Mouse (Mus musculus) hindbrain, postnatal 0 days (tissue): Measurements from ENCODE around the gene Dnmbp. TPM values are rescaled to one million over a fixed set of nuclear protein-coding genes. Genes with fewer than 3 reads are reported as not detected.

ENCODE experiments used
- ATAC-seq: fragments of 200-750 bp; cut with Nextera tagmentation; 2 replicates; pipeline ENCODE4 v1.8.0; 2017; ENCODE audit warnings: mild to moderate bottlenecking, moderate TSS enrichment, moderate library complexity
- DNase-seq: peaks from one replicate; pipeline ENCODE4 v3.0.0-alpha.2; 2015; ENCODE audit warnings: low spot score
- H3K27ac ChIP-seq: fragments of 300-500 bp; sonication (generic); 2 replicates; pipeline ENCODE4 v1.5.1; 2014; ENCODE audit warnings: mild to moderate bottlenecking
- H3K27me3 ChIP-seq: fragments of 300-500 bp; sonication (generic); 2 replicates; pipeline ENCODE4 v1.6.1; 2014; ENCODE audit warnings: low read length, mixed read lengths; ENCODE audit not compliant: insufficient read depth
- H3K36me3 ChIP-seq: fragments of 300-500 bp; sonication (generic); 2 replicates; pipeline ENCODE4 v1.6.1; 2014; ENCODE audit warnings: low read length, mixed read lengths; ENCODE audit not compliant: insufficient read depth
- H3K4me1 ChIP-seq: fragments of 300-500 bp; sonication (generic); 2 replicates; pipeline ENCODE4 v1.6.1; 2014; ENCODE audit warnings: antibody characterized with exemption, low read length, mixed read lengths; ENCODE audit not compliant: insufficient read depth
- H3K4me2 ChIP-seq: fragments of 300-500 bp; sonication (generic); 2 replicates; pipeline ENCODE4 v1.6.1; 2014; ENCODE audit warnings: low read depth, mild to moderate bottlenecking, low read length, moderate library complexity, mixed read lengths
- H3K4me3 ChIP-seq: fragments of 300-500 bp; sonication (generic); 2 replicates; pipeline ENCODE4 v1.5.1; 2014; ENCODE audit warnings: low read length
- H3K9ac ChIP-seq: fragments of 300-500 bp; sonication (generic); replicated peaks from 2 replicates; pipeline ENCODE4 v1.6.1; 2014; ENCODE audit warnings: mild to moderate bottlenecking, low read length, moderate library complexity, mixed read lengths
- H3K9me3 ChIP-seq: fragments of 300-500 bp; sonication (generic); 2 replicates; pipeline ENCODE4 v1.6.1; 2016; ENCODE audit warnings: low read length, mixed read lengths
- CTCF ChIP-seq: IDR thresholded peaks from 2 replicates; pipeline ENCODE4 v1.5.1; 2016; ENCODE audit warnings: antibody characterized with exemption, control low read depth, low read depth
- WGBS: fragments of 180-500 bp; shearing (Covaris S2); extraction: QIAGEN DNeasy Blood & Tissue Kit; methylation state at CpG from one replicate; pipeline ENCODE4 v1.1.7; 2014; 5-methylcytosine and 5-hydroxymethylcytosine counted together
- polyA plus RNA-seq: library from polyadenylated mRNA; unstranded; fragments of >200 nt; fragmentation: Nextera tagmentation; extraction: Ambion mirVana; gene quantifications from 2 replicates; pipeline ENCODE4 v1.2.1, GENCODE M21; 2015
- total RNA-seq: library from RNA; depleted of rRNA; stranded (reverse); fragments of >200 nt; gene quantifications from 2 replicates; pipeline ENCODE4 v1.2.3, GENCODE M21; 2014

Dnmbp gene
- total and polyA plus RNA-seq, 2 experiments from 2014 or later: 6.5 to 13.3 TPM

DNA sequence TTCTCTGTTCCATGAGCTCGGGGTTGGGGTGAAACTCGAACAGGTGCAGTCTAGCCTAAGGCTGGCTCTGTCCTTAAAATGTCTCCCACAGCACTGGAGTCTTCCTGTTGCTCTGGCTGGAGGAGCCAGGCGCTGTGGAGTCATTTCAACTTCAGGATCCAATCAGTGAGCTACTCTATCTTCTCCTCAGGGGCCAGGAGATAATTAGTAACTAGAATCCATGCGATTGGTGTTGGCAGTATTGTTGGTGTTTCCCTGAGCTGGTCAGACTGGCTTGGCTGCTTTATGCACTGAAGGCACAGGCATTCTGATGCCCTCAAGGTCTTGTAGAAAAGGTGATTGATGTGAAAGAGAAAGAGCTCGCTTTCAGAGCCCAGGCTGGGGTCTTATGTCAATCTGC, 49.5 kb downstream of the Dnmbp start:
- no peaks in the 10 kb centered on the region for H3K4me1 ChIP-seq
- no peak overlapping the region for H3K4me2 ChIP-seq
- no peak overlapping the region for H3K27ac ChIP-seq
- TF ChIP-seq CTCF: no peak
- ATAC-seq: no peak
- H3K9ac ChIP-seq: no peak overlapping the region
- no peaks in the 10 kb centered on the region for H3K9me3 ChIP-seq
- H3K4me3 ChIP-seq: no peak overlapping the region
- no peaks in the 10 kb centered on the region for H3K27me3 ChIP-seq
- no peak for DNase-seq
- 65% methylated on average over 5 of the region's 5 CpGs for WGBS
- no peaks in the 10 kb centered on the region for H3K36me3 ChIP-seq

DNA sequence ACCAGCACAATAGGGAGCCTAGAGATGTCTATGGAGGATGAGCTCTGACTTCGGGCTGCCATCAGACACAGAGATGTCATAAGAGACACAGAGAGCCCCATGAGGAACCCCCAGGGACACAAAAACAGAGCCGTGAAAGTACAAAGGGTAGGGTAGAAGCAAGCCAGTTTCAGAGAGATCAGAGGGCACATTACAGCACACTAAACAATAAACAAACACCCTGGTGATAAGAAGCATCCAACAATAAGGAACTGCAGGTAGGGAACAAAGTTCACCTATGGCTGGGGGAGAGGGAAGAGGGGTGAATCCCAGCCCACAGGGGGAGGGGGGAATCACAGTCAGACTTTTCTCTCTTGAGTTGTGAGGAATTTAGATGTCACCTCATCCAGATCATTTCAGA, 52.3 kb downstream of the Dnmbp start:
- TF ChIP-seq CTCF: no peak
- H3K4me2 ChIP-seq: no peak overlapping the region
- ATAC-seq (no peak), DNase-seq (no peak)
- no peaks in the 10 kb centered on the region for H3K36me3 ChIP-seq
- no peak overlapping the region for H3K27ac ChIP-seq
- H3K9me3 ChIP-seq: no peaks in the 10 kb centered on the region
- no peaks in the 10 kb centered on the region for H3K4me1 ChIP-seq
- H3K9ac ChIP-seq: no peak overlapping the region
- no peaks in the 10 kb centered on the region for H3K27me3 ChIP-seq
- WGBS: 33% methylated on average over 2 of the region's 2 CpGs
- H3K4me3 ChIP-seq: no peak overlapping the region

DNA sequence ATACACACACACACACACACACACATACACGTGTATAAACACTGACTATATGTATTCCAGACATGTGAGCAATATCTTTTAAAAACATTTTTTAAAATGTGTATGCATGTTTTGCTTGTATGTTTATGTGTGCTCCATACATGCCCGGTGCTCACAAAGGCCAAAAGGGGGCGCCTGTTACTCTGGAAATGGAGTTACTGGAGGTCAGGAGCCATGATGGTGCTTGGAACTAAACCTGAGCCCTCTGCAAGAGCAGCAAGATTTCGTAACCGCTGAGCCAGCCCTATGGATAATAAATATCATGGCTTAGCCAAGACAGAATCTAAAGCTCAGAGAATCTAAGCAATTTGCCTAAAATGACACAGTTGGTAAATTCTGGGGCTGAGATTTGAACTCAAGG, 52.7 kb downstream of the Dnmbp start:
- Histone ChIP-seq H3K4me1 (no peaks in the 10 kb centered on the region), H3K9ac (no peak overlapping the region), H3K27me3 (no peaks in the 10 kb centered on the region), H3K9me3 (no peaks in the 10 kb centered on the region), H3K4me3 (no peak overlapping the region), H3K4me2 (no peak overlapping the region), H3K36me3 (no peaks in the 10 kb centered on the region), H3K27ac (no peak overlapping the region)
- 83% methylated on average over 5 of the region's 5 CpGs for WGBS
- ATAC-seq: no peak
- no peak for TF ChIP-seq CTCF
- DNase-seq: no peak

DNA sequence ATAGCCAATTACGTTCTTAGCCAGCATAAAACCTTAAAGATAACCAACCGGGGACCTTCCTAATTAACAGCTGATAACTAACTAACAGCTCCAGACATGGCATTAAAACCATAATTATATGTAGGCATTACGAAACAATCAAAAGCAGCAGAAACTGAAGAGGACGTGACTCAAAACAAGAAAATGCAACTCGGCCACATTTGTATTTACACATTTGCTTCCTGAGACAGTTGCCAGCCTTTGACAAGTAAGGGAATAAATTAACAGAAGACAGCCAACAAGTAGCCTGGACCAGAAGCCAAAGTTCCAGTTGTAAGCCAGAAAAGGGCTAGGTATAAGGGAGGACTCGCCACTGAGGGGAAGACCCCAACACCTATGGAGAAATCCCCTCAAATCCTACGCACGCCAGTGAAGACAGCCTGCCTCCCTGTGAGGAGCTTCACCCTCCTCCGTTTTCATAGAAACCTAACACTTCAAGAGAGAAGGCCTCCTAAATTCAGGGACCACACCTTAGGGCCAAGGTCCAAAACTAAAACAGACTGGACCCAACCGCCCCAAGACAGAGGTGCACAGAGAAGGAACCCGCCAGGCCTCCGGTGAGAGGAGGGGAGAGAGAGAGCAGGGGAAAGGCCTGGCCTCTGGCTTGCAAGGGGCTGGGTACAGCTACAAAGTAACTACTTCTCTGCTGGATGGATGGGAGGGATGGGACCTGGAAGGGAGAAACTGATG, 53.5 kb downstream of the Dnmbp start:
- no peaks in the 10 kb centered on the region for H3K9me3 ChIP-seq
- ATAC-seq: no peak
- no peak overlapping the region for H3K27ac ChIP-seq
- no peak overlapping the region for H3K9ac ChIP-seq
- DNase-seq: no peak
- no peak overlapping the region for H3K4me3 ChIP-seq
- H3K4me2 ChIP-seq: no peak overlapping the region
- H3K36me3 ChIP-seq: no peaks in the 10 kb centered on the region
- no peaks in the 10 kb centered on the region for H3K27me3 ChIP-seq
- no peak for TF ChIP-seq CTCF
- WGBS: 81% methylated on average over 12 of the region's 12 CpGs
- H3K4me1 ChIP-seq: no peaks in the 10 kb centered on the region

DNA sequence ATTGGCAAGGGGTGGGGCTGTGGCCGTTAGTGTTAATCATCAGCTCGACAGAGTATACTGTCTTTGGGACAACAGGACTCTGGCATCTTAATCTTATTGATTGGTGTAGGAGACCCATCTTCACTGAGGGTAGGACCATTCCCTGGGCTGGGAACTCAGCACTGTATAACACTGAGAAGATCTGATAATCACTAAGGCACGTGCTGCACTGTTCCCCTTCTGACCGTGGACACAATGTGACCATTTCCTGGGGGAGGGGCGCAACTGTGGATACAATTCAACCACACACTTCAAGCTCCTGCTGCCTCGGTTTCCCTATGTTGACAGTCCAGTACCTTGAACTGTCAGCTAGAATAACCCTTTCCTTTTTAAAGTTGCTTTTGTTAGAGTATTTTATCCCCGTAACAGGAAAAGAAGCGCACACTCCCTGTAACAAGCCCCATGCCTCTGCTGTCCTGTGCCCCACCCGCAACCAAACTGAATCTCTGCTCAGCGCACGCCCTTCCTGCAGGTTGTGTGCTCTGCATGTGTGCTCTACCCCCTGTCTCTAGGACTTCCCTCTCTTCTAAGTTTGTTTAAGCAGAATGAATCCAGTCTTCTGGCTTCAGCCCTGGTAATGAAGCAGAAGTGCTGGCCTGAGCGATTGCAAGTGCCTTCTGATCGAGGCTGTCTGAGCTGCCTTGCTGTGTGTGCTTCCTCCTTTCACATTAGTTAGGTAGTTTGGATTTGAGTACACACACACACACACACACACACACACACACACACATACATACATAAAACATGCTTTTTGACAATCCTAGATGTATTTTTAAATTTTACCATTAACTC, 55.1 kb downstream of the Dnmbp start:
- no peak for TF ChIP-seq CTCF
- Histone ChIP-seq H3K4me2 (no peak overlapping the region), H3K4me1 (no peaks in the 10 kb centered on the region; the same call in 1 of the 2 replicates), H3K9ac (no peak overlapping the region), H3K27me3 (no peaks in the 10 kb centered on the region), H3K9me3 (no peaks in the 10 kb centered on the region), H3K36me3 (no peaks in the 10 kb centered on the region), H3K4me3 (no peak overlapping the region), H3K27ac (no peak overlapping the region)
- 76% methylated on average over 13 of the region's 13 CpGs for WGBS
- ATAC-seq (no peak), DNase-seq (no peak)

DNA sequence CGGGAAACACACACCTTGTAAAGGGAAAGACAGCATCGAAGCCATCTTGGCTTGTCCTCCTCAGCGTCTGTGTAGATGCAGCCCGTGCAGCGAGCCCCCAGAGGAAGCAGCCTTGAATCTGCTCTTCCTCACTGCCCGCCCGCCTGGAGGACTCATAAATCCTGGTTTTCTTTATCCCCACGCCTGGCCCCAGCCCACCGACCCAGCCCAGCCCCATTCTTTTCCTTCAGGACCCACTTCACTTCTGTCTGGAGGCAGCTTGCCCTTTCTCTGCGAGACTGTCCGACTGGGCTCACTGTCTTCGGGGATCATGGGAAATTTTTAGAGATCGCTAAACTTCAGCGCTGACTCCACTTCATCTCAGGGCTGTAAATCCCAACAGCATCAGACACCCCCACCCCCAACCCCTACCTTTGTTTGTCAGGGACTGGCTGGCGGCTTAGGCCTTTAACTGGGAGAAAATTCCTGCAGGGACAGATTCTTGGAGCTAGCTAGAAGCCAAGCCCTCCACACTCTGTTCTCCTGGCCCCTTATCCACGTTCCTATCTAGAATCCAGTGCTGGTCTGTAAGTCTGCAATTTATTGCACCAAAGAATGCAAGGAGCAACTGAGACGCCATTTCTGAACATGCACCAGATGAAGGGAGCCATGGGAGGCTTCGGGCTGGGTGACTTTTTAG, 57.0 kb downstream of the Dnmbp start:
- 0 out of 2 replicates have a peak overlapping the region, but pooled peaks have one; percentile 25 for H3K9ac ChIP-seq
- no peaks in the 10 kb centered on the region; the same call in none of the 2 replicates for H3K4me1 ChIP-seq
- H3K36me3 ChIP-seq: no peaks in the 10 kb centered on the region
- H3K27ac ChIP-seq: peak overlapping the region; percentile 52
- peak overlapping the region; percentile 42 for H3K4me2 ChIP-seq
- no peak overlapping the region for H3K4me3 ChIP-seq
- no peaks in the 10 kb centered on the region for H3K27me3 ChIP-seq
- no peaks in the 10 kb centered on the region for H3K9me3 ChIP-seq
- peak; percentile 42 for DNase-seq
- no peak for TF ChIP-seq CTCF
- WGBS: 25% methylated on average over 18 of the region's 18 CpGs
- ATAC-seq: no peak
